Mouse (Mus musculus) spleen, adult 2 months (tissue): Measurements from ENCODE around the gene Efcab14.

Source experiments
- CTCF ChIP-seq: fragments of 200-500 bp; IDR thresholded peaks from 2 replicates; pipeline ENCODE4 v1.5.1; 2011; ENCODE audit warnings: mild to moderate bottlenecking, inconsistent platforms; ENCODE audit not compliant: insufficient read depth, insufficient read length, insufficient replicate concordance; ENCODE audit errors: extremely low read depth
- POLR2A ChIP-seq: fragments of 200-500 bp; IDR thresholded peaks from 2 replicates; pipeline ENCODE4 v1.6.1; 2011; ENCODE audit warnings: low read depth, low read length, inconsistent platforms

DNA sequence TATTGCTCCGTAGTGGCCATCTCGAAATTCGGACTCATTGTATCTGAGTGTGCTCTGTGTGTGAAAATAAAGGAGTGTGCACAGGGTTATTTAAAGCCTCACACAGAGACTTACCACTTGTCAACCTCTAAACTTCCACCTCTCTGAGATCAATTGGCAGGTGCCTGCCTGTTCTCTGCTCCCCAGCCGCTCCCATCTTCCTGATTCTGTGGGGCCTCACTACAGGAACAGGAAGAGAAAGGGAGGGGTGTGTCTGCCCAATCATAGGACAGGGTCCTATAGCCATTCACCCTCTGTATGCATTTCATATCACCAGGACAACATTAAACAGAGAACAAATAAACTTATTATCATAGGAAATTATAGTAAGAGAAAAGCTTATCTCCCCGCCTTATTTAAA lies 3.8 kb upstream of the Efcab14 start:
- TF ChIP-seq CTCF (no peak), POLR2A (no peak)
